Mouse (Mus musculus) ES-CJ7 (cell line): ENCODE data around the gene Ugt3a1.
"Not testable (repeated sequence)": the region's sequence is repeated elsewhere in the genome, so short reads cannot be mapped to it uniquely, and the experiment has no call there.

Experiments used
- DNase-seq: peaks from one replicate; pipeline ENCODE4 v3.0.0; 2011; ENCODE audit warnings: low read depth, low spot score

Gene Ugt3a1

DNA sequence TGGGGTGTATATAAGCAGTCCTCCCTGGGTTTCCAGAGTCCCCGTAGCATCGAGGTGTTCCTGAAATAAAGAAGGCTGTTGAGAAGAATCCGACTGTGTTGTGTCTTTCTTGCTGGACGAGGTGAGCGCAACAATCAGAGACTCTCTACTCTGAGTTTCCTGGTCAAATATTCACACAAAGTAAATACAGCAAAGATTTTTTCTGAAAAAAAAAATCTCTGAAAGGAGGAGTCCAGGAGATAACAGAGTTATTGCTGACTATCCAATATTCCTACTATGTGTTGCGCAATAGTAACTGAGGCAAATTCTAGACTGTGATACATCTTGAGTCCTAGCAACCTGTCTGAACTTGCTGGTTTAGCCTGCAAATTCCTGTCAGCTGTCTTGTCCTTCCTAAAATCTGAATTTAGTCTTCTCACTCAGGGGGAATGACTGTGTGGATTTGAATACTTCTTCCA is at the start of gene Ugt3a1:
TSS of gene Ugt3a1 (plus strand) at position 51 of the 458 bp plus-strand sequence.
- no peak for DNase-seq

DNA sequence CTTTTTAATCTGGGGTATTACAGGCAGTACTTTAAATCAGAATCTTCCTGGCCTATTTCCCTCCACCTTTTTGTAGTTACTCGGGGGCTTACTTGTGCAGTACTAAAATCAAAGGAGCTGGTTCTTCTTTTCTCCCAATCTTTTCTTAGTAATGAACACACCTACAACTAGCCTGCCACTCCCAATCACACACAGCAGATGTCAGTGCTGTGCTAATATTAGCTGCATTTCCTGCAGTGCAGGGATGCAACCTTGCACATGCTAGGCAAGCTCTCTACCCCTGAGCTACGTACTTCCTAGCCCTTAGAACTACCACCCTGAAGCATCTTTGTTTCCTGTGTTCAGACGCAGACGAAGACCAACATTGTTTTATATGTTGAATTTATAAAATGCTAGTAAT is 45.8 kb upstream of the Ugt3a1 start:
- DNase-seq, result not testable (repeated sequence)

DNA sequence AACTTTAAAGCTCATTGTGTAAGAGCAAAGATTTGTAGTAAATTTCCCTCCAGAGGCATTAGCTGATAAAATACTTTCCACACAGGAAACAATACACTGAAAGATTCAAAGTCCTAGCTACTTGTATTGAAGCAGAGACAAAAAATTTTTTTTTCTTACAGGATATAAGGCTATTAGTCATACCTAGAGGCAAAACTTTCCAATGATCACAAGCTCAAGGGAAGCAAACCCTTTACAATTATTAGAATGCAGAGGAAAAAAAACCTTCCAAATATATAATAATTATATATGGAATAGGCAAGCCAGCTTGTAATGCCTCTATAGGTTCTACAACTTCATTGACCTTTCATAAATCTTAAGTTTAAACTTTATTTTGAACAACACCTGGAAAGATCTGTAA is 30.3 kb upstream of the Ugt3a1 start:
- DNase-seq, result no peak

DNA sequence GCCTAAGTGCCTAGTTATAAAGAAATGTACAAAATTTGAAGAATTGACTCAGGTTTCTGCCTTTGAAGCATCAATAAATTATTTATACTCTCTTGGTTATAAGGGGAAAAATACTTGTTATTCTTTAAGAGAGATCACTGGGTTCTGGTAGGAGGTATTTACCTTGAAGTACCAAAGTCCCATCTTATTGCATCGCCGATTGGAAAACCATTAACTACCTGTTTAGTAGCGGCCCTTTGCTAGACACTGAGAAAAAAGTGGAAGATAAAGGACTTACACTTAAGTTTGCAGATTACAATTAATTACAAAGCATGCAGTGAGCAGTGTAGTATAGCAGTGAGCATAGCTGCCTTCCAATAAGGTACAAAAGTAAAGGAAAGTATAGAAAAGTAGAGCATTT is 23.8 kb upstream of the Ugt3a1 start:
- DNase-seq, result no peak

DNA sequence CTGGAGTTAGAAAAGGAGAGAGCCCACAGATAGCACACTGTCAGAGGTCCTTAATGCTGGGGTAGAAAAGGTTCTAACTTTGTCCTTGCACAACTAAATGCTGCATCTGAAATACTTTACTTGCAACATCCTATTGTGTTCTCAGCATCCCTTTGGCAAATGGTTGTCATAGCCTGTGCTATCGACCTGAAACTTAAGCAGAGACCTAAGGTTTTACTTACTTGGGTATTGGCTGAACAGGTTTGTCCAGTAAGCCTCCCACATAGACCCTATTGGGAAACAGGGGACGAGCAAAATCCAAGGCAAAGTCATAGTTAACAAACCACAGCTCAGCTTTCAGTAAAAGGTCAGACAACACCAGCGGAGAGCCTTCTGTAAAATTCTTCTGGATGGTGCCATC is 16.1 kb upstream of the Ugt3a1 start:
- no peak for DNase-seq

DNA sequence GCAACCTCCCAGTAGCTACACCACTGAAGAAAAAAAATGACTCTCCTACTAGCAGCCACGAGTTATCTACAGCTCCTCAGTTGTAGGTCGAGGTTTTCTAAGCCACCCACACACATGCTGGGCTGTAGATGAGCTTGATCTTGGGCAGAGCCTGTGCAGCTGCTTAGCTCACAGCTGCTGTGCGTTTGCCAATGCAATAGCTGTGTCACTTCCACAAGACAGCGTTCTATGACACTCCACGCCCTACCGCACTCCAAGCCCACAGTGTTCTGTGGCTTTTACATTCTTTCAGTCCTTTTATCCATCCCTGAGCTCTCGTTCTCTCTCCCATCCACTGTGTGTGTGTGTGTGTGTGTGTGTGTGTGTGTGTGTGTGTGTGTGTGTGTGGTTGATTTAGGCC is 4.8 kb upstream of the Ugt3a1 start:
- no peak for DNase-seq

DNA sequence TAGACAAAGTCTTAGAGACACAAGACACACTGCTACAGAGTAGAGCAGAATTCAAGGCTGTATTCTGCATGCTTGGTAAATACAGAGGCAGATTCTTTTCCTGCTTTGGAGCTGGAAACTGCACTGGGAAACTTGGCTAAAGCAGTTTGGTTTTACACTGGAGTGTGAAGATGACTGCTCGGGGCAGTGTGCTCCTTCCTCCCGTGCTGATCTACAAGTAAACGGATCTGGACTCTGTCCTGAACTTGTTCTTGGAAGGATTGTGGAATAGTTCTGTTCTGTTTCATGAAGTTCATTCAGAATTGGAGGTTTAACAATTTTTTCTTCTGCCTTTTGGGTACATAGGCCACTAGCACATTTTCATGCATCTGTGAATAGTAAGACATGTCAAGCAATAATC is 2.3 kb downstream of the Ugt3a1 start:
- DNase-seq, result no peak

DNA sequence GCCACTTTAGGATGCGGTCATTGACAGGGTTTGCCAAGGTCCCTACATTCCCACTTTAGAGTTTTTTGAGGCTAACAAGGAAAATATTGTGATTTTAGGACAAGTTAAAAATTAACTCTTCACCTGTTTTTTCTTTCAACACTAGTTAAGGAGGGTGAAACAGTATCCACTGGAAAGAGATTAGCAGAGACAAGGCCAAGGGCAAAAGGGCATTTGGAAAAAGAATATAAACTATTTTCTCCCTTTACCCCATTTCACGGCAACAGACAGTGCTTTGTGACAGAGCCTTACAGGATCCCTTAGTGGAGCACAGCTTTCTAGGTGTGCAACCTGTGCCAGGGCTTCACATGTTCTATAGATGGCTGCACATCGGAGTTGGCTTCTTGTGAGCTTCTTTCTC is 2.9 kb downstream of the Ugt3a1 start:
- no peak for DNase-seq

DNA sequence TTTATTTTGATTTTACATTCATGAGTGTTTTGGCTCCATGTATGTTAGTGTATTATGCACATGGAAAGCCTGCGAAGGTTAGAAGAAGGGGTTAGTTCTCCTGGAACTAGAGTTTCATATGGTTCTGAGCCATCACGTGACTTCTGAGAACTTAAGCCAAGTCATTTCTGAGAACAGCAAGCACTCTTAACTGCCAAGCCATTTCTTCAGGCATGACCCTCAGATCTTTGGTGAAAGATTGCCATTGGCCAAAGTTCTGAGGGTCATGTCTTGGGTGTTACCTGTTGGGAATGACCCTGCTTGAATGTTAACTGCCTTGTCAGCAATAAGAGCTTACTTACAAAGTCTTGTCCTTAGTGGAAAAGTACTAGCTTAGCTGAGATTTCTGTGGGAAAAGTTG is 6.5 kb downstream of the Ugt3a1 start:
- DNase-seq, result no peak

DNA sequence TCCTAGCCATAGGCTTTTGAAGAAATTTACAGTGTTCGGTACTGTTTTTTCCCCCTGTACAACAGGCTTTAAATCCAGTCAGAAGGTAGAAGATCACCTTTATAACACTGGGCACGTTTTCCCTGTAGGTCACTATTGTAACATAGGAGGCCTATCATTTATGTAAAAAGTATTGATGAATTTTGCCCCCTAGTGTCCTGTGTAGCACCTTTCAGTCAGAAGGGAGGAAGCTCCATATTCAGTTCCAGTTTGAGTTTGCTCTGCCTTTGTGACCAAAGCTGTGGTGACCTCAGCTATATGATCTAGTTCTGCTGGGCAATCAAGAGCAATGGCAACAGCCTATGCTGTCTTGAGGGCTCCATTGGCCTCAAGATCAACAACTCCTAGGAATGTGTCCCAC is 13.0 kb downstream of the Ugt3a1 start:
- DNase-seq, result no peak

DNA sequence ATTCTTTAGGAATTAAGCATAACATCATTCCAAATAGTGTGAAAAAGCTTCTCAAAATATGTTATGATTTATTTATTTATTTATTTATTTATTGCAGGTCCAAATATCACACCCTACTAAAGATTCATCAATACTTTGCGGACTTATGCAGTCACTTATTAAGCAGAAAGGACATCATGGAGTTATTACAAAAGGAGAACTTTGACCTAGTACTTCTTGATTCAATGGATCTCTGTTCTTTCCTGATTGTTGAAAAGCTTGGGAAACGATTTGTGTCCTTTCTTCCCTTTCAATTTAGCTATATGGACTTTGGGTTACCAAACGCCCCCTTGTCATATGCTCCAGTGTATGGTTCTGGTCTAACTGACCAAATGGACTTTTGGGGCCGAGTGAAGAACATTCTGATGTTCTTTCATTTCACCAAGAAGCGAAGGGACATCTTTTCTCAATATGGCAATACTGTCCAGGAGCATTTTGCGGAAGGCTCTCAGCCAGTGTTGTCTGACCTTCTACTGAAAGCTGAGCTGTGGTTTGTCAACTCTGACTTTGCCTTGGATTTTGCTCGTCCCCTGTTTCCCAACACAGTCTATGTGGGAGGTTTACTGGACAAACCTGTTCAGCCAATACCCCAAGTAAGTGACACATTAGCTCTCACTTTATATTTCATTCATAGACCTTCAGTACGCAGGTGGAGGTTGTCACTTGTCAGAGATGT is 29.4 kb downstream of the Ugt3a1 start:
- no peak for DNase-seq

DNA sequence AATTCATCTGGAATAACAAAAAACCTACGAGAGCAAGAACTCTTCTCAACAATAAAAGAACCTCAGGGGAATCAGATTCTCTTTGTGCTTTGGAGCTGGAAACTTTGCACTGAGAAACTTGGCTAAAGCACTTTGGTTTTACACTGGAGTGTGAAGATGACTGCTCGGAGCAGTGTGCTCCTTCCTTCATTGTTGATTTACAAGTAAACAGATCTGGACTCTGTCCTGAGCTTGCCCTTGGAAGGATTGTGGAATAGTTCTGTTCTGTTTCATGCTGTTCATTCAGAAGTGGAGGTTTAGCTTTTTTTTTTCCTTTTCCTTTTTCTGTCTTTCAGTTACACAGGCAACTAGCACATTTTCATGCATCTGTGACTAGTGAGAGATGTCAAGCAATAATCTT is 57.9 kb downstream of the Ugt3a1 start:
- DNase-seq, result no peak

DNA sequence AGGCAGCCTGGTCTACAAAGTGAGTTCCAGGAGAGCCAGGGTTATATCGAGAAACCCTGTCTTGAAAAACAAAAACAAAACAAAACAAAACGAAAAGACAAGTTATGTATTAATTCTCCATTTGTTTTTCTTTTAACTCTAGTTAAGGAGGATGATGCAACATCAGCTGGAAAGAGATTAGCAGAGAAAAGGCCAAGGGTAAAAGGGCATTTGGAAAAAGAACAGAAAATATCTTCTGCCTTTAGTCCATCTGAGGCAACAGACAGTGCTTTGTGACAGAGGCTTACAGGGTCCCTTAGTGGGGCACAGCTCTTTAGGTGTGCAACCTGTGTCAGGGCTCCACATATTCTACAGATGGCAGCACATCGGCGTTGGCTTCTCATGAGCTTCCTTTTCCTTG is 58.7 kb downstream of the Ugt3a1 start, which contains the start of gene Ugt3a2:
TSS of gene Ugt3a2 (plus strand) at position 210 of the 400 bp plus-strand sequence.
- DNase-seq, result no peak

DNA sequence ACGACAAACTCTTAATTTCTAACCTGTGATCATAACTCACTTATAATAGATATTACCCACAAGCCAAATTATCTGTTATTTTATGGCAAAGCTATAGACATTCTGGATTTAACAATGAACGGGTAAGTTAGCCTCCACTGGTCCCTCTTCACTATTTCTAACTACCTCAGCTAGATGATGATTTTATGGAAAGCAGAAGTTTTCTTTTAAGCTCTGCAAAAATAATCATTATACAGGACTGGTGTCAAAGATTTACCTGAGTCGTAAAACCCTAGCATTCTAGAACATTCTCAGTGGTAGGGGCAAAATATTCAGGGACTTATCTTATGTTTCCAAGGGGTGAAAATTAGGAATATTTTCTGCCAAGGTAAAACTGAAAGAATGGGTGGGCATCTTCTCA is 59.9 kb downstream of the Ugt3a1 start:
- no peak for DNase-seq

DNA sequence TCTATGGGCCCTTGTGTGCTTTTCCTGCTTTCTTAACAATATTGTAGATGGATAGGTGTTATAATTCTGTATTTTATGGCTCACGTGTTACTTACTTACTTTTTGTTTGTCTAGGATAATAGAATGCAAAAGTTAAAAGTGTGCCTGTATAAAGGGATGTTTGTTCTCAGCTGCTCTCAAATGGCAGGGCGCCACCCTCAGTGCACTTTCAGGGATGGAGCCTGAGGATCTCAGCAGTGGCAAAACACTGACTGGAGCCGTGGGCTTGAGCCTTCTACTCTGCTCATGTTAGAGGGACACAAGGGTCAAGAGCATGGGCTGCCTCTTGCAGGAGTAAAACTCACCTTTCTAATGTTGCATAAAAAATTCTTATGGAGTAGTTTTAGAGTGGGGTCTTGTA is 60.3 kb downstream of the Ugt3a1 start:
- no peak for DNase-seq

DNA sequence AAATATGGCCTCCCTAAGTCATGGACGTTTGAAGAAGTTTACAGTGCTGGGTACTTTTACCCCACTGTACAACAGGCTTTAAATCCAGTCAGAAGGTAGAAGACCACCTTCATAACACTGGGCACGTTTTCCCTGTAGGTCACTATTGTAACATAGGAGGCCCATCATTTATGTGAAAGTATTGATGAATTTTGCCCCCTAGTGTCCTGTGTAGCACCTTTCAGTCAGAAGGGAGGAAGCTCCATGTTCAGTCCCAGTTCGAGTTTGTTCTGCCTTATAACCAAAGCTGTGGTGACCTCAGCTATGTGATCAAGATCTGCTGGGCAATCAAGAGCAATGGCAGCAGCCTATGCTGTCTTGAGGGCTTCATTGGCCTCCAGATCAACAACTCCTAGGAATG is 72.1 kb downstream of the Ugt3a1 start:
- peak; percentile 12 for DNase-seq

DNA sequence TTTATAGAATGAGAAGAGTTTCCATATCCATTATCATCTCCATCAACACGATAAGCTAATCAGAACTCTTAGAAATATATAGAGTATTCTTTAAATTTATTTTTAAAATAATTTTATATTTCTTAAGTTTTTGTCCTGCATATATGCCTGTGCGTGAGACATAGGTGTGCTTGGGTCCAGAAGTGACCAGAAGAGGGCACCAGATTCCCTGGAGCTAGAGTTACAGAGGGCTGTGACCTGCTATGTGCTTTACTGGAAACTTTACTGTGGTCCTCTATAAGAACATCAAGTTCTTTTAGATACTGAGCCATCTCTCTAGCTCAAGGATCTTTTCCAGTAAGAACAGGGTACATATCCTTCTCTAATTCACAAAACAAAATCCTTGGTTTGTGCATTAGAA is 86.1 kb downstream of the Ugt3a1 start:
- DNase-seq, result peak; percentile 61
